Mouse (Mus musculus) E14TG2a.4 (cell line): ENCODE measurements at regions not wholly inside any gene's neighbourhood (a gene's known extent, or its start where the extent isn't known, plus 50 kb on each side); places are given as distances from the start of the nearest gene placed in this dataset.

Experiments used
- H3K27me3 ChIP-seq: 2 replicates; pipeline ENCODE4 v1.6.1; 2014; ENCODE audit warnings: low read length, control low read depth; ENCODE audit not compliant: insufficient read depth
- H3K36me3 ChIP-seq: 2 replicates; pipeline ENCODE4 v1.6.1; 2014; ENCODE audit warnings: low read length, control low read depth; ENCODE audit not compliant: insufficient read depth
- H3K4me1 ChIP-seq: replicated peaks from 2 replicates; pipeline ENCODE4 v1.6.1; 2014; ENCODE audit warnings: low read depth, low read length, control low read depth
- H3K4me3 ChIP-seq: replicated peaks from 2 replicates; pipeline ENCODE4 v1.5.1; 2014; ENCODE audit warnings: mild to moderate bottlenecking, low read length
- H3K9me3 ChIP-seq: 2 replicates; pipeline ENCODE4 v1.6.1; 2014; ENCODE audit warnings: low read length, control low read depth
- CTCF ChIP-seq: conservative IDR thresholded peaks from 2 replicates; pipeline ENCODE4 v1.5.1; 2014; ENCODE audit warnings: low read length
- NANOG ChIP-seq: IDR thresholded peaks from 2 replicates; pipeline ENCODE4 v1.6.1; 2014; ENCODE audit warnings: borderline replicate concordance, low read length, mixed read lengths
- POU5F1 ChIP-seq: IDR thresholded peaks from 2 replicates; pipeline ENCODE4 v1.6.1; 2014; ENCODE audit warnings: low read length, borderline replicate concordance

DNA sequence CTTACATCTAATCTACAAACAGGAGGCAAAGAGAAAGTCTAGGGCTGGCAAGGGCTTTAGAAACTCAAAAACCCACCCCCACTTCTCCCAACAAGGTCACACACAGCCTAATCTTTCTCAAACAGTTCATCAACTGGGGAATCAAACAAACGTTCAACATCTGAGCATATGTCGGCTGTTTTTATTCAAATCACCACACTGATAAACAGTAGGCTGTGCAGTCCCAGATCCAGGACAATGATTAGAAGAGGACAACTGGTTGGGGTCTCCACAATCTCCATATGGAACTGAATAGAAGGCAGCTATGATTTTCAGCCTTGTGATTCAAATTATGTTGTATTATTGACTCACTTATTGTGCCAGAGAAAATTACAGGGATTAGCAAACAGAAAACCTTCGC lies 193.1 kb upstream of the Clnk start:
- TF ChIP-seq CTCF (no peak), POU5F1 (no peak), NANOG (no peak)
- Histone ChIP-seq H3K36me3 (no peaks in the 10 kb centered on the region), H3K4me1 (no peaks in the 10 kb centered on the region), H3K27me3 (no peaks in the 10 kb centered on the region), H3K9me3 (peaks cover 5% of the 10 kb centered on the region; the same call in 1 of the 2 replicates), H3K4me3 (no peak overlapping the region)

DNA sequence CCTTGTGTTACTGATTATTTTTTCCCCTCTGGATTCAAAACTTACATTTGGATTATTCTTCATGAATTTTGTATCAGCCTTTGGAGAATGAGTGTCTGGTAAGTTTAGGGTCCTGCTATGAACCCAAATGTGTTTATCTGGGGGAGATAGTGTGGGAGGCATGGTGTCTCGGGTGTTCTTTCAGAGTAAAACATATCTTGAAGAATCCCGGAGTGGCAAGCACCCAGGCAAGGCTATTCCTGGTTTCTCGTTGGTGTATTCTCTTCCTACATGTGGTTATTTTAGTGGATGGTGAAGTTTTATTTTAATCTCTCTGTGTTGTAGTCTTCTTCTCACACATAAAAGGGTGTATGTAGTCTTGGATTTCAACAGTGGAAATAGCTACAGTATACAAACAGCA lies 186.4 kb upstream of the Clnk start:
- H3K4me1 ChIP-seq, result no peaks in the 10 kb centered on the region
- no peaks in the 10 kb centered on the region for H3K27me3 ChIP-seq
- H3K4me3 ChIP-seq, result no peak overlapping the region
- no peaks in the 10 kb centered on the region for H3K36me3 ChIP-seq
- no peak for TF ChIP-seq POU5F1
- no peak for TF ChIP-seq NANOG
- no peak for TF ChIP-seq CTCF
- no peaks in the 10 kb centered on the region for H3K9me3 ChIP-seq

DNA sequence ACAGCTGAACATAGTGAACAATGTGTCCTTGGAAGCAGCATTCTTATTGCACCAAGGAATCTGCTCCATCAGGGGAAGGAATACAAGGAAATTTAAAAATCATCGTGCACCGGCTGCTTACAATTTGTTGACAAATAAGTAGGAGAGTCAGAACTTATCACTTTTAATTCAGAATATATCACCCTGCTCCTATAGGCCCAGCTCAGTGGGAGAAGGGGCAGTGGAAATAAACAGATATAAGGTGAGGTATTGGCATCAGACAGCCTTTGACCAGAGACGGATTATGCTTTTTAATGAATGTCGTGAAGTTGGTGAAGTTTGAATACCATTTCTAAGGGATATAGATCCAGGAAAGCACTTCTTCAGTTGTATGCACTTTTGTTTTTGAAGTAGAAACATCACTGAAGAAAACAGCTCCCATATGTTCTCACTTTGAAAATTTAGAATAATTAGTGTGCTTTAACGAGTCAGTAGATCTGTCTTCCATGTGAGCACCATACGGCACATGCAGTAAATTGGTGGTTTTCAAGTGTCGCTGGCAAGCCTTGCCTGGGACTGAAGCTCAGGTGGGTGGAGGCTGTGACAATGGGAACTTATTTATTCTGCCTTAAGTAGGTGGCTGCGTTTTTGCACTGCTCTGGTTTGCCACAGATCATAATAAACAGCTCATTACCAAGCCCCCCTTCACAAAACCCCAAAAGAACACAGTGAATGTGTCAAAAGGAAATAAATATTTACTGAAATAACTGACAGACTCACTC lies 176.1 kb upstream of the Clnk start:
- Histone ChIP-seq H3K4me1 (no peaks in the 10 kb centered on the region), H3K4me3 (no peak overlapping the region), H3K9me3 (no peaks in the 10 kb centered on the region), H3K36me3 (no peaks in the 10 kb centered on the region), H3K27me3 (no peaks in the 10 kb centered on the region)
- TF ChIP-seq CTCF (no peak), NANOG (no peak), POU5F1 (no peak)

DNA sequence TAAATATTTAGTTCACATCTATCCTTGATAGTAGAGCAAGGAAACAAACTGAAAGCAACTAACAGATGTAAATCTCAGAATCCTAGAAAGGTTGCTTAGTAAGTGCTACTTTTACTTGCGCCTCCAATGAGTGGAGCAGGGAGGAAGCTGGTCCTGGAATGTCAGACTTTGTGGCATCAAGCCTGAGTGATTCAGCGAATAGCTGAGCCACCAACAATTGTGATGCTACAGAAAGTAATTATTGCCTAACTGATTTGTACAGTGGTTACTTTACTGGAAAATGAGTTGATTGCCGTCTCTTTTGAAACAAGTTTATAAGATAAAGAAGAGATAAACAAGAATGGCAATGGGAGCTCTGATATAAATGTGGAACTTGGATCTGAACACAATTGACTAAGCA lies 173.9 kb upstream of the Clnk start:
- Histone ChIP-seq H3K36me3 (no peaks in the 10 kb centered on the region), H3K4me1 (no peaks in the 10 kb centered on the region), H3K4me3 (no peak overlapping the region), H3K9me3 (no peaks in the 10 kb centered on the region), H3K27me3 (no peaks in the 10 kb centered on the region)
- TF ChIP-seq NANOG, result no peak
- TF ChIP-seq CTCF, result no peak
- no peak for TF ChIP-seq POU5F1

- H3K4me1 ChIP-seq, result no peaks in the 10 kb centered on the region
- no peaks in the 10 kb centered on the region for H3K27me3 ChIP-seq
- no peak for TF ChIP-seq NANOG
- no peak for TF ChIP-seq POU5F1
- TF ChIP-seq CTCF, result no peak
- H3K4me3 ChIP-seq, result no peak overlapping the region
- H3K36me3 ChIP-seq, result no peaks in the 10 kb centered on the region
- no peaks in the 10 kb centered on the region for H3K9me3 ChIP-seq
These were observed 172.5 kb upstream of the Clnk start for GRCm38 (mm10) chr5:39049141-39049540.

DNA sequence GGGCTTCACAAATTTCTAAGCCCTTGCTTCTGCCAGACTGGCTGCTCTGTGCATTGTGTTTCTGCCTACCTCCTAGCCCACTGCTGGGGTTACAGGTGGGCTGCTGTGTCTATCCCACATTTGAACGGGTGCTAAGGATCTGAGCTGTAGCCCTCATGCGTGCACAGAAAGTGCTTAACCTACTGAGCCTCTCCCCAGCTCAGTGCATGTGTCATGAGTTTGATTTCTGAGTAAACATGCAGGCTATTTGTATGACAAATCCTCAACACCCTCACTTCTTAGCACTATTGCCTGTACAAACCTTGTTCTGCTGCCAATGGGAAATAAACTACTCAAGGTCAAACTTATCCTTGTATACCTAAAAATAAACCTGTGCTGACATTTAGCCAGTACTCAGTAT lies 163.9 kb upstream of the Clnk start:
- no peak for TF ChIP-seq CTCF
- TF ChIP-seq NANOG, result no peak
- TF ChIP-seq POU5F1, result no peak
- no peak overlapping the region for H3K4me3 ChIP-seq
- H3K27me3 ChIP-seq, result no peaks in the 10 kb centered on the region
- no peaks in the 10 kb centered on the region for H3K4me1 ChIP-seq
- H3K36me3 ChIP-seq, result no peaks in the 10 kb centered on the region
- no peaks in the 10 kb centered on the region for H3K9me3 ChIP-seq

DNA sequence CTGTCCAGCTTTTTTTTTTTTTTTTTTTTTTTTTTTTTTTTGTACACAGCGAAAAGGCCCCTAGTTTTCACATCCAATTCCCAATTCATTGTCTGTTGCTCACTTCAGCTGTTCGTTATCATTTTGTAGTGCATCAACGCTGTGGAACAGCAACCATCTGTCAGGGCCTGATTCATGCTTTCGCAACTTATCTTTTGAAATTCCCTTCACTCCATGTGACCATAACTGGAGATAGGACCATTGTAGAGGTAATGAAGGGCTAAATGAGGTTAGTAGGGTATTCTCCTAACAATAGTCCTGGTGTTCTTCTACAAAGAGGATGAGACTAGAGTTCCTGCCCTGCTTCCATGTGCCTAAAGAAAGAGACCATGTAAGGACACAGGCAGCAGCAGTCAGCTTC lies 146.6 kb upstream of the Clnk start:
- Histone ChIP-seq H3K4me1 (no peaks in the 10 kb centered on the region), H3K36me3 (no peaks in the 10 kb centered on the region), H3K4me3 (no peak overlapping the region), H3K9me3 (no peaks in the 10 kb centered on the region), H3K27me3 (no peaks in the 10 kb centered on the region)
- no peak for TF ChIP-seq CTCF
- no peak for TF ChIP-seq POU5F1
- no peak for TF ChIP-seq NANOG

DNA sequence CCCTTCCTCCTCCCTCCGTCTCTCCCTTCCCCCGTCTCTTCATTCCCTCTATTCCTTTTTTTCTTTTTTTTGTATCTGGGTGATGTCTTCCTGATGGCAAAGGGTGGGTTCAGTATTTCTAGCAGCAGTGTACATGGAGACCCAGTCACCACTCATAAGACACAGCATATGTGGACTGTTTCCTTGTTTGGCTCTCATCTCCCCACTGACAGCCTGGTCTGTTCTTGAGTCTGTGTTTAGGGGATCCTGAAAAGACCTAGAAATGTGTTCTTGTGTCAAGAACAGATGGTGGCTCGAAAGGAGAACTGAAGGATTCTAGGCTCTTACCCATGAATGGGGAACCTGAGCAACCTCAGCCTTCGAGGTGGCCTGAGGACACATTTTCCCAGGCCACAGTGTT lies 124.0 kb upstream of the Clnk start:
- TF ChIP-seq CTCF (no peak), NANOG (no peak), POU5F1 (no peak)
- H3K27me3 ChIP-seq, result no peaks in the 10 kb centered on the region
- no peak overlapping the region for H3K4me3 ChIP-seq
- H3K4me1 ChIP-seq, result no peaks in the 10 kb centered on the region
- H3K36me3 ChIP-seq, result no peaks in the 10 kb centered on the region
- H3K9me3 ChIP-seq, result no peaks in the 10 kb centered on the region

GRCm38 (mm10) chr5:38999700-39000099 lies 123.1 kb upstream of the Clnk start:
- Histone ChIP-seq H3K4me3 (no peak overlapping the region), H3K36me3 (no peaks in the 10 kb centered on the region), H3K4me1 (no peaks in the 10 kb centered on the region), H3K27me3 (no peaks in the 10 kb centered on the region), H3K9me3 (no peaks in the 10 kb centered on the region)
- TF ChIP-seq POU5F1 (no peak), NANOG (no peak), CTCF (no peak)
